Mouse (Mus musculus) cortical plate, adult 2 months (tissue): ENCODE results near the gene Whamm.

Experiments
- CTCF ChIP-seq: fragments of 200-500 bp; IDR thresholded peaks from 2 replicates; pipeline ENCODE4 v1.5.1; 2011; ENCODE audit warnings: mild to moderate bottlenecking, control low read depth, low read length; ENCODE audit not compliant: insufficient read depth; ENCODE audit errors: extremely low read depth
- POLR2A ChIP-seq: fragments of 200-500 bp; IDR thresholded peaks from 2 replicates; pipeline ENCODE4 v1.6.1; 2011; ENCODE audit warnings: mild to moderate bottlenecking, low read length, control low read depth; ENCODE audit not compliant: insufficient read depth; ENCODE audit errors: extremely low read depth

GRCm38 (mm10) chr7:81567396-81567795, 3.7 kb upstream of the Whamm start:
- TF ChIP-seq CTCF (no peak), POLR2A (no peak)
